Mouse (Mus musculus): ENCODE data around the gene Htra3.

The Htra3 gene

DNA sequence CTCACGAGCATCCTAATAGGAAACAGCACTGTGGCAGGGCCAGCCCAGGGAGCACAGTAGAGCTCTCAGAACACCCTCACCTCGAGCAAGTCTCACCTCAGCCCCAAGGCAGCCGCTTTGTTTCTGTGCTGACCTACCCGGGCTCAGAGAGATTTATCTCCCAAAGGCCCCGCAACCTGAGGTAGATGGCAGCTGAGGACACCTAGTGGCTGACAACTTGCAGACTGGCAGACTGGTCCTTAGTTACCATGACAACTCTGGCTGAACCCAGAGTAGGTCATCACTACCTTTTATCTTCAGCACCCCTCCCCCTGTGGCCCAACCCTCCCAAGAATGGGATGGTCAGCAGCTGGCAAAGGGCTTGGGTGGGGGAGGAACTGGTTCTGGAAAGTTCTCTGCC, 16.2 kb upstream of the Htra3 start:
- peak in 1 of 2 experiments; percentile 36 for DNase-seq (ENCODE audit: low spot score in 2 of 2)

DNA sequence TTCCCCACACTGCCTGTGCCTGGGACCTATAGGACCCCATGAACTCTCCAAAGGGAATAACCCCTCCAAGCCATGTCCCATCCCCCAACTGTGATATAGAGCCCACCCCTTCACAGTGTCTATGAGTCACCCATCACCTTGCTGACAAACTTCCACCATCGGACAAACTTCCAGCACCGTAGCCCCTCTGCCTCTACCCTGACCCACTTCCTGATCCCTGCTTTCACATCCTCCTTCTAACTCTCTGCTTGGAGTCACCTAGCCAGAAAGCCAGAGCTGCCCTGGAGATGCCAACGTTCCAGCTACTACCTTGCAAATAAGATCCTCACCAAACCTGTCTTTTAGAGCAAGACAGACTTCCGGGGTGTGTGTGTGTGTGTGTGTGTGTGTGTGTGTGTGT, 14.1 kb upstream of the Htra3 start:
- no peak for DNase-seq (ENCODE audit: low spot score in 2 of 2)

DNA sequence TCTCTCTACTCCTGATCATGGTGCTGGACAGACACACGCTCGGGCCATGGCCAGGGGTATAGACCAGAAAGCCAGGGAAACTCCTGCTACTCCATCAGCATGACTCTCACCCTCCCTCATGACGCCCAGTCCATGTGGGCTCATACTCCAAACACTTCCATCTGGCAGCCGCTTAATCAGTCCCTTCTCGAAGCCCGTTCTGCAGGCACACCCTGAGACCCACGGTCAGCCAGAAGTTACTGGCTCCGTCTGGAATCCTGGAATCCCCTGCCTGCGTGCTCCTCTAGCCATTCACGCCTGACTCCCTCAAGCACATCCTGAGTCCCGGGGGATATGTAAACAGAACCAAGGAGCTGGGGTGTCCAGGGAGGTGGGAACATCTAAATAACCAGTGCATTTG, 11.7 kb upstream of the Htra3 start:
- DNase-seq (ENCODE audit: low spot score in 2 of 2): no peak

DNA sequence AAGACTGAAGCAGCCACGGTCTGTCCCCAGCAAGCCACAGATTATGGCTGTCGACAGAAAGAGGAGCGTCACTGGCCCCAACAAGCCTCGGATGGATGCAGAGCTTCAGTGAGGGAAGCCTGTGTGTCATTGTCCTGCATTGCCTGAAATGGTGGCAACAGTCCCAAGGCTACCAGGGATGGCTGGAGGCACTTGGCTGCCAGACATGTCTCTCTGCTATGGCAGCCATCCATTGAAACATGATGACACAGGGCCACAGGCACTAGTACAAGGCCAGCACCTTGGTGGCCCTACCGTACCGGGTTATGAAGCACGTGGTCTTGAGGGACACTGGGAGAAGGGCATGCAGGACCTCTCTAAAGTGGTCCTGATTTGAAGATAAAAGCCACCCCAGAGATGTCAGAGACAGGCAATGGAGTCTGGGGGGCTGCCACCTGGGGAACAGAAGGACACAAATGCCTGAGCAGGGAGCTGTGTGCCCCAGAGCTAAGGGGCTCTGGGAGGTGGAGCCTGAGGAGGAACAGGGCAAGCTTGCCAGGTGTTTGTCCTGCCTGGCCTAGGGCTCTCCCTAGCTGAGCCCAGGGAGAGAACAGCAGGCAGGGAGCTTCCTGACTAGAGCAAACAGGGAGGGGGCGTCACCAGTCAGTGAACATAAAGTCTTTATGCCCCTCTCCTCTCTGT, 11.0 kb upstream of the Htra3 start:
- DNase-seq (ENCODE audit: low spot score in 2 of 2): no peak

DNA sequence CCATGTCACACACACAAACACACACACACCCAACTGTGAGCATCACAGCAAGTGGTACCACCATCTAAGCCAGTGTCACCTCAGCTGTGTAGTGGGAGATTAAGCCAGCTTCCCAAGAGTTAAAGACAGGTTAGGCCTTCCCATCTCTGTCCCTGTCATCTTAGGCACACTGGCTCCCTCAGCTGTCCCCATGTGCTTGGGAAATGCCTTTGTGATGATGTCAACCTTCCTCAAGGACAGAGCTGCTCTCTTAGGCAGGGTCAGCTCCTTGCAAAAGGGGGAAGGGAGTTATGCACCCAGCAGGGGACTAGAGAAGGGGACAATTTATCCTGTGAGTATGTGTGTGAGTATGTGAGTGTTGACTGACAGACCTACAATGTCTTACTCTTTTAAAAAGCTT, 9.8 kb upstream of the Htra3 start:
- DNase-seq (ENCODE audit: low spot score in 2 of 2): no peak

DNA sequence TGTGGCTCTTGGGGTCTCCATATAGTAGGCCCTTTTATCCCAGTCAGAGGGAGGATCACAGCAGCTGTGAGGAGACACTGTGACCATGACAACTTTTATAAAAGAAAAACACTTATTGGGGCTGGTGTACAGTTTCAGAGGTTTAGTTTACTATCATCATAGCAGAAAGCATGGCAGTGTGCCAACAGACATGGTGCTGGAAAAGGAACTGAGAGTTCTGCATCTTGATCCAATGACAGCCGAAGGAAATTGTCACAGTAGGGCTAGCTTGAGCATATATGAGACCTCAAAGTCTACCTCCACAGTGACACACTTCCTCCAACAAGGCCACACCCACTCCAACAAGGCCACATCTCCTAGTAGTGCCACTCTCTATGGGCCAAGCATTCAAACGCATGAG, 9.3 kb upstream of the Htra3 start:
- DNase-seq (ENCODE audit: low spot score in 2 of 2): no peak

DNA sequence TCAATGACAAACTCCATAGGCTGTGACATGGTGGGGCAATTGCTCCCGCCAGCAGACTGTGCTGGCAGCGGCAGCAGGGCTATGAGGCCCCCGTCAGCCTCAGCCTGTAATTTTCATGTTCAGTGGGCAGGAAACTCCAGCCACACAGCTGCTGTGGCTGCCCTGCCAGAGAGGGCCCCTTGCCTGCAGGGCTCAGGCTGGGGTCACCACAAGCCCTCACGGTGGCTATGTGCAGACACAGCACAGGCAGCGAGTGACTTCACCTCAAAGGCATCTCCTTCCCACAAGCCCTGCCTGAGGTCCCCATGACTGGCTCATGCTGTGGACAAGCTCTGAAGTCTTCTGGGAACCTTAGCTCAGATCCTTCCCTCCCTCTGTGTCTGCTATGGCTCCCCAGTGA, 7.5 kb upstream of the Htra3 start:
- DNase-seq (ENCODE audit: low spot score in 2 of 2): no peak

DNA sequence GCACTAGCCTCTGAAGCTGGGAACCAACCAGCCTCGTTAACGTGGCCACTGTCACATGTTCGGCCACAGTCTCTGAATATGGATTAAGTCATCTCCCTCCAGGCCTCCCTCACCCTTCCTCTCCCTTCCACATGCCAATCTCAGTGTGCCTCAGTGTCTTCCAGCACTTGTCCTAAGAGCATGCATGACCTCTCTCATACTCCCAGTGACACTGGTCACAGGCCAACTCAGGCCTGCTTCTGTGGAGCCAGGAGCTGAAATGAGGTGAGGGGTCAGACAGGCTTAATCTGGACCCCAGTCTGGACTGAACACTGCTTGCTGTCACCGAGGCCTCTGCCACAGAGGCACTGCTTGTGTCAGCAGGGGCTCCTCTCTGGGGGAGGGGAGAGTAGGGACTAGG, 6.8 kb upstream of the Htra3 start:
- DNase-seq (ENCODE audit: low spot score in 2 of 2): no peak

DNA sequence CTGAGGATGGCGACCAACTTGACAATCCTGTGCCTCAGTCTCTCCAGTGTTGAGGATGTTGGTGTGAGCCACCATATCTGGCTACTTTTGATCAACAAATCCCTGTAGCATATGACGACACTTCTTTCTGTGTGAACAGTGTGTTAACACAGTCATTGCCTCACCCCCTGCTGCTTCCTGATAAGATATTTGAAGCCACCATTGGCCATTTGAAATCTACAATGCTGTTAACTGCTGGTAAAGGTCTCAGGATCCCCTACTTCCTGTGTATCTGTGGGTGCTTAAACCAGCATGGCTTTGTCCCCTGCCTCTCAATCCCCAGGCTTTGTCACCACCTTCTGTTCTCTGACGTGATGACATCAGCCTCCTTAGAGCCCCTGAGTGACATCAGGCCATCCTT, 5.5 kb upstream of the Htra3 start:
- DNase-seq (ENCODE audit: low spot score in 2 of 2): no peak

DNA sequence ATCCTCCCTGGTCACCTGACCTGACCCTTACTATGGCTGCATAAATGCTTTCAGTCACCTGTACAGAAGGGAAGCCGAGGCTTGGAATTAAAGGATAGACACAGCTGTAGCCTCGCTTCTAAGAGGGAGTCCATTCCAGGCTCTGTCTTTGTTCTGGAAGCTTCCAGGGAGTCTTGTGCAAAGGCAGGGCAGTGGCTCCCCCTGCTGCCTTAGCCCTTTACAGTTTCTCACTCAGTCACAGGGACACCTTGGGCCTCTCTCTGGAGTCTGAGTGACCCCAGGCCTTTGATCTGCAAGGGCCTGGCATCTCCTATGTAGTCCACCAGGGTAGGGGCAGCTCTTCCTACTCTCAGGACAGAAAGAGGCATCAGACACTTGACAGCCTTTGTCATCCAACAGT, 1.4 kb upstream of the Htra3 start:
- DNase-seq (ENCODE audit: low spot score in 2 of 2): no peak

DNA sequence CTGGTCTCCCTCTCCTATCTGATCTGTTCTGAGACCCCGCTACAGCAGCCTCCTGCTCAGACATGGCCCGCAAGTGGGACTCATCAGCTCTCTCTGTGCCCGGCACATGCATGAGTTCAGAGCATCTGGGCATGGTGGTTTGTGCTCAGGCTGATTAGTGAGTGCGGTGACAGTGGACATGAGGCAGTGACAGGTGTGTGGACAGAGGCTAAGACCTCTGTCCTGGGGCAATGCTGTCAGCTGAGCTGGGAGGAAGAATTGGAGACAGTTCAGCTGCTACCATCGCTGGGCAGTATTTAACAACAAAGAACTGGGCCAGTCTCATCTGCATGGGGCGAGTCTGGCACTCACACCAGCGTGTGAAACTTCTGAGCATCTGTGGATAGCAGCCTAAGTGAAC, 2.6 kb downstream of the Htra3 start:
- no peak for DNase-seq (ENCODE audit: low spot score in 2 of 2)

DNA sequence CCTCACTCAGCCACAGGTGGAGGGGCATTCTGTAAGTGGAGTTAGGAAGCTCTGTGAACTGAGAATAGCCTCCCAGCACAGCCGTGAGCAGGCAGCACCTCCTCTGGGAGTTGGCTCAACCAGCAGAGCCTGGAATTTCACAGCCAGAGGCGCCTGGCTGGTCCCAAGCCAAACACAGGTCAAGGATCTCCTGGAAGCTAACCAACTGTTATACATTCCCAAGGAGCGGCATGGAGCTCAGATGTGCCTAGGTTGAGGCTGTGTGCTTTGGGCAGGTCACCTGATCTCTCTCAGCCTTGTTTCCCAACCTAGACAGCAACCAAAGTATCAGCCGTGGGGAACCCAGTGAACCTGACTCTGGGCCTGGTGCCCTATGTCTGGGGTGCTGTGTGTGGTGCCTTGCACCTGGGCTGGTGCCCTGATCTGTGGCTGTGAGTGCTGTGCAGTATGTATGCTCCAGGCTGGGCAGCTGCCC, 5.5 kb downstream of the Htra3 start:
- no peak for DNase-seq (ENCODE audit: low spot score in 2 of 2)

DNA sequence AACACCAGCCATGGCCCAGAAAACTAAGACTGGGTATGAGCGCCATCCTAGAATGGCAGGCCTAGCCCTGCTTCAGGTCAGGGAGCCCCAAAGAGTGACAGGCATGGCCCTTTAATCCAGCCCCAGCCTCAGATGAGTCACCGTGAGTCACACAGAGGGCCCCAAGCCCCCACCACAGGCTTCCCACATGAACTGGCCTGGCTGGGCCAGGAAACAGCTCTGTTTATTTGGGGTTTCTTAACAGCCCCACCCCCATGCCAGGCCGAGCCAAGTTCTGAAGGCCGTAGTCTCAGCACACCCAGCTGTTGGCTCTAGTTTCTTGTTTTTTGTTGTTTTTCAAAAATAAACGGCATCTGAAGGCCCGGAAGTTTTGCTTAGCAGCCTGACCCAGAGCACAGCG, 6.5 kb downstream of the Htra3 start:
- DNase-seq (ENCODE audit: low spot score in 2 of 2): peak in 1 of 2 experiments; percentile 29

DNA sequence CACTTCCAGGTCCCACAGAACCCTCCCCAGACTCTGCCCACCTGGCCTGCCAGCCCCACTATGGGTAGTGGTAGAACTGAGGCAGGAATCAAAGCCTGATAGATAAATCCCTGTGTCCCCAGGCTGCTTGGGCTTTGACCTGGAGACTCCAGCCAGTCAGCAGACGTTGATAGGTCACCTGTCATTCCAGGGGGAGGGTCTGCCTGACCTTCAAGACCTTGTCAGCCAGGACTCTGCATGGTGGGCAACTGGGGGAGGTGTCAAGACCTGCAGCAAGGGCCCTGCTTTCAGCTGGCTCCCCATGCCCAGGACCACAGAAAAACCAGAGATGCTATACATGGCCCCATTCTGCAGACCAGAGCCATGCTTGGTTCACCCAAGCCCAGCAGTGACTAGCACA, 7.0 kb downstream of the Htra3 start:
- no peak for DNase-seq (ENCODE audit: low spot score in 2 of 2)

DNA sequence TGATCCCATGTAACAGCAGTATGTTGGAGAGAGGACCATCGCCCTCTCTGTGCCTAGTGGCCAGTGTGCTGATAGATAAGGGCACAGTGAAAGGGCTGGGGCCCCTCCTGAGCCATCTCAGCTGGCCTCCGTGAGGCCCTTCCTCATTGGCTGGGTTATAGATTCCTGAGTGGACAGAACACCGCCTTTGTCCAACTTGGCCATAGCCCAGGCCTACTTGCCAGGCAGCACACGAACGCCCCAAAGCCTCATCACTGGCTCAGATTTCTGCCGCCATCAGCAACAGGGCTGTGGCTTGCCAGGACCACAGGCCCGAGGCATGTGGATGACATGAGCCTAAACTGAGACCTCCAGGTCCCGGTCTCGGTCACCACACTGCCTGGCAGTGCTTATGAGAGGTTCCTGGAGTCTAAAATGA, 8.1 kb downstream of the Htra3 start:
- DNase-seq (ENCODE audit: low spot score in 2 of 2): peak in 1 of 2 experiments; percentile 63

DNA sequence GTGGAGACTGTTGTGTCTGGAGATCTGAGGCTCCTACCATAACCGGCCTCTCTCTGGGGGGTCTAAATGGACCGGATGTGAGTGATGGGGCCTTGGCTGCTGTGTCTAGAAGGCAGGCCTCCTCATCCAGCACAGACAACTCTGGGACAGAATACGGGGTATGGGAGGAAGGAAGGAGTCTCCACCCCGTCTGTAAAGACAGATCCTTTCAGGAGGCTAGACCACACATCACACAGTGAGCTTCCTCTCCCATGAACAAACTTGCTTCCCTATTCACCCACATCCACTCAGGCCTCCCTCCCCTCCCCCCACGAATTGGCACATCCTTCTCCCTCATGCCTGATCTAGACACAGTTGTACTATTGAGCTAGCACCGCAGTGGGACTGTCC, 9.2 kb downstream of the Htra3 start:
- no peak for DNase-seq (ENCODE audit: low spot score in 2 of 2)

DNA sequence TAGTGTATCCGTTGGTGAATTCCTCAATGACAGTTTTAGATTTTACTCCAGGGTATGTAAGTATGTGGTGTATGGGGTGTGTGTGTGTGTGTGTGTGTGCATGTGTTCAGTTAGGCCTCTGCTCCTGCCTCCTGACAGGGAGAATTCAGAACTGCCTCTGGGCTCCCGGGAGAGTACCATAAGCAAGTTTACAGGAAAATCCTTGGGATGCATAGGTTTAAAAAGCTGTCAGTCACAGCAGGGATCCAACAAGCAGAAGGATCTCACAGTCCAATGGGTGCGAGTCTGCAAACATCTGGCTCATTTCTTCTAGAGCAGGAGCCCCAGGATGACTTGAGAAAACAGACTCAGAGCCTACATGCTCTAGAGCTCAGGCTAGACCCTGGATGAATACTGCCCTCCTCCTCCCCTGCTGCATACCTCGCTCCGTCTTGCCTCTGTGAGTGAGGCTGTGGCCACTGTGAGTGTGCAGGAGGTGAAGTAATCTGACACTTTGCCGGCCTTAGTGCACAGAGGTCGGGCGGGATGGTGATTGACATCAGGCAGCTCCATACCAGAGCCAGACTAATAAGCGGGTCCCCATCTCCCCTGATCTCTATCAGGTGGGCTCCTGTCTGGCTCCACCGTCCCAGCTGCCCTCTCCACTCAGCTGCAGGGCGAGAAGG, 9.7 kb downstream of the Htra3 start:
- no peak for DNase-seq (ENCODE audit: low spot score in 2 of 2)

DNA sequence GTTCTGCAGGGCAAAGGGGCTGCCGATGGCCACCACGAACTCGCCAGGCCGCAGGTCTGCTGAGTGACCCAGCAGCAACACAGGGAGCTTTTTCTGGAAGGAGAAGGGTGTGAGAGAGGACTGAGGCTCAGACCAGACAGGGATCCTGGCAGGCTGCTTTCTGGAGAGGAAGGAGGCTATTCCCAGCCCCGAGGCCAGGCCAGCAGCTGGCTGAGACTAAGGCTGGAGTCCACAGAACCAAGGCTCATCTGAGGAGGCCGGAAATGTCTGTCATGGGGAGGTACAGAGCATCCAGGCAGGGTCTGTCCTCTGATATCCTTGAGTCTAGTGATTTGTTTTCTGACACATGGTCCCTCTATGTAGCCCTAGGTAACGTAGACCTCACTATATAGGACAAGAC, 13.4 kb downstream of the Htra3 start:
- DNase-seq (ENCODE audit: low spot score in 2 of 2): no peak

DNA sequence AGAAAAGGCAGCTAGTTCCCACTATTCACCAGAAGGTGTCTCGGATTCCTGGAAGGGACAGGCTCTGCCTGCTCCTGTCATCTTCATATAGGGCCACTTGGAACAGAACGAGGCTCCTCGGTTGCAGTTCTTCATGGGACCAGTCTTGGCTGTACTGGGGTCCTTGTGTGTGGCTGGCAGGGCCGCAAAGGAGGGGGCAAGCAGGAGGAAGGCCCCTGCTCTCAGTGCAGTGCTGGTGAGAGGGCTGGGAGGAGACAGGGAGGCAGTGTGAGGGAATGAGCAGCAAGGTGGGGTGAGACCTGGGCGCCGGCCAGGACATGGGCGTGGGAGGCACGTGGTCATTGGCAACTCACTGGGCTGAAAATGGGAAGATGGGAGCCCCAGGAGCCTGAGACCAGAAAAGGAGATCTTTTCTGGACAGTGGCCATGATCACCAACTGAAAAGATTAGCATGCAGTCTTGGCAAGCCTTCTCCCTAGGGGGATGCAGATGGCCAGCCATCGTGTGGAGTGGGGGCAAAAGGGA, 17.5 kb downstream of the Htra3 start:
- DNase-seq (ENCODE audit: low spot score in 2 of 2): no peak

DNA sequence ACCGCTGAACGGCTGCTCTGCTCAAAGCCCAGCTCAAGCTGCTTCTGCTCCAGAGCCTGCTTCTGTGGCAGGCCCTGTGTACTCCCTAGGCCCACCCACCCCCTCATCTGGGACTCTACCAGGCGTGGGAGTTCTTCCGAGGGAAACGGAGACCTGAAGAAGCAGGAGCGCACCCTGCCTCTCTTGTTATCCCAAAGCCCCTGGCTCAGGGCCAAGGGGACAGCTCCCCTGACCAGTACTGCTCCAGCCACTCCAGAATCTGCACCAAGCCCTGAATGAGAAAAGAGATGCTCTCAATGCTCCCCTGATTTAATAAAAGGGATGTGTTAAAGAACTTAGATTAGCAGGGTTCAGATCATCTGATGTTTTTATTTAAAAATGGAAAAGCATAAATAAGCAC, 18.4 kb downstream of the Htra3 start:
- no peak for DNase-seq (ENCODE audit: low spot score in 2 of 2)

DNA sequence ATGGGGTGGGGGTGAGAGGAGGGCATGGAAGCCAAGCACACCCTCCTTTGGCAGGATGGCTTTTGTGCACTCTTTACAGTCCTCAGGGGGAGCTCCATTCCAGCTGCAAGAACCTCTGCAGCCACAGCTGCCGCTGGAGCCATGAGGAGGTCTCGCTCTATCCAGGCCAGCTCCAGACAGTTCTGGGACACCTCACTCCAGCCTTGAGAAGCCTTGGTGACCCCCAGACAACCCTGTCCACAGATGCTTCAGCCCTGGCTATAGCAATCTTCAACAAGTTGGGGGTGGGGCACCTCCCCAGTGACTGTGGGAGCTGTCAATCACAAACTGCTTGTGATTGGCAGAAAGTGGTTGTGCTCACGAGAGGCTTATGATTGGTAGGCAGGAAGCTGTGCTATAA, 20.1 kb downstream of the Htra3 start:
- no peak for DNase-seq (ENCODE audit: low spot score in 2 of 2)

DNA sequence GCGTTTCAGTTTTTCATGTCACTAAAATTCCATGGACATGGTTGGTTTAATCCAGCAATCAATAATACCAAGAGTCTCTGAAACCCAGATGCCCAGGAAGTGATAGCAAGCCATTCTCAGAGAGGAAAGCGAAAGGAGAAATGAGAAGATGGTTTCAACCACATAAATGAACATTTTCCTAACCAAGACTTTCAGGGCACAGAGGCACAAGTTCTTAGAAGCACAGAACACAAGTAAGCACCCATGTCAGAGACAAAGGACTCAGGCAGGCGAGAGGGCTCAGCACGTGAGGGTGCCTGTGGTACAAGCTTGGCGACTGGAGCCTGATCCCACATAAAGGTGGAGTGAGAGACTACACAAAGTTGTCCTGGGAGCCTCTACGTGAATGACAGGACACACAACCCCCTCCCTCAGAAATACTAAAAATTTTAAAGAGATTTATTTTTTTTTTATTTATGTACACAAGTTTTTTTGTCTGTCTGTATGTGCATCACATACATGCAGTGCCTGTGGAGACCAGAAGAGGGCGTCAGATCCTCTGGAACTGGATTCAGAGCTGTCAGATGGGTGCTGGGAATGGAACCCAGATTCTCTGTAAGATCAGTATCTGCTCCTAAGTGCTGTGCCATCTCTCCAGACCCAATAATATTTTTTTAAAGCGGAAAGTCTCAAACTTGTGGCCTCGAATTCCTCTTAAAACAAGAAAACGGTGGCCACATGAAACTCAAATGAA, 23.7 kb downstream of the Htra3 start:
- DNase-seq (ENCODE audit: low spot score in 2 of 2): no peak
